Mouse (Mus musculus) liver, embryonic 13.5 days (tissue): ENCODE measurements at regions not wholly inside any gene's neighbourhood (a gene's known extent, or its start where the extent isn't known, plus 50 kb on each side); places are given as distances from the start of the nearest gene placed in this dataset.
"Not testable (repeated sequence)": the region's sequence is repeated elsewhere in the genome, so short reads cannot be mapped to it uniquely, and the experiment has no call there.

Source experiments
- ATAC-seq: fragments of 200-750 bp; cut with Nextera tagmentation; 2 replicates; pipeline ENCODE4 v1.8.0; 2017; ENCODE audit warnings: low read depth, mild to moderate bottlenecking, moderate number of reproducible peaks, moderate library complexity
- DNase-seq: peaks from one replicate; pipeline ENCODE4 v3.0.0; 2022
- H3K27ac ChIP-seq: fragments of 300-500 bp; sonication (generic); 2 replicates; pipeline ENCODE4 v1.5.1; 2015; ENCODE audit warnings: moderate library complexity, mild to moderate bottlenecking, inconsistent platforms
- H3K27me3 ChIP-seq: fragments of 300-500 bp; sonication (generic); 2 replicates; pipeline ENCODE4 v1.6.1; 2015; ENCODE audit warnings: mild to moderate bottlenecking, inconsistent platforms
- H3K36me3 ChIP-seq: fragments of 300-500 bp; sonication (generic); 2 replicates; pipeline ENCODE4 v1.6.1; 2015; ENCODE audit warnings: mild to moderate bottlenecking, inconsistent platforms
- H3K4me1 ChIP-seq: fragments of 300-500 bp; sonication (generic); replicated peaks from 2 replicates; pipeline ENCODE4 v1.6.1; 2015; ENCODE audit warnings: inconsistent platforms
- H3K4me2 ChIP-seq: fragments of 300-500 bp; sonication (generic); 2 replicates; pipeline ENCODE4 v1.6.1; 2015; ENCODE audit warnings: inconsistent platforms, mild to moderate bottlenecking, moderate library complexity
- H3K4me3 ChIP-seq: fragments of 300-500 bp; sonication (generic); replicated peaks from 2 replicates; pipeline ENCODE4 v1.5.1; 2015; ENCODE audit warnings: mild to moderate bottlenecking, inconsistent platforms
- H3K9ac ChIP-seq: fragments of 300-500 bp; sonication (generic); 2 replicates; pipeline ENCODE4 v1.6.1; 2015; ENCODE audit warnings: mild to moderate bottlenecking, inconsistent platforms
- H3K9me3 ChIP-seq: fragments of 300-500 bp; sonication (generic); replicated peaks from 2 replicates; pipeline ENCODE4 v1.6.1; 2016; ENCODE audit warnings: inconsistent platforms
- WGBS: fragments of 180-500 bp; shearing (Covaris S2); methylation state at CpG from one replicate; pipeline ENCODE4 v1.1.7; 2015; ENCODE audit not compliant: insufficient replicate concordance; 5-methylcytosine and 5-hydroxymethylcytosine counted together

GRCm38 (mm10) chr8:126081279-126081678 is 86.3 kb downstream of the Kcnk1 start:
- no peak overlapping the region for H3K4me2 ChIP-seq
- no peaks in the 10 kb centered on the region for H3K27me3 ChIP-seq
- H3K27ac ChIP-seq = no peak overlapping the region
- no peak overlapping the region for H3K4me3 ChIP-seq
- H3K36me3 ChIP-seq = no peaks in the 10 kb centered on the region
- H3K9me3 ChIP-seq = no peaks in the 10 kb centered on the region
- DNase-seq (no peak), ATAC-seq (no peak)
- H3K9ac ChIP-seq = no peak overlapping the region
- no peaks in the 10 kb centered on the region for H3K4me1 ChIP-seq

GRCm38 (mm10) chr8:126082827-126083226 is 87.9 kb downstream of the Kcnk1 start:
- Histone ChIP-seq H3K4me3 (no peak overlapping the region), H3K9me3 (no peaks in the 10 kb centered on the region), H3K27me3 (no peaks in the 10 kb centered on the region), H3K36me3 (no peaks in the 10 kb centered on the region), H3K4me1 (no peaks in the 10 kb centered on the region), H3K27ac (no peak overlapping the region), H3K9ac (no peak overlapping the region), H3K4me2 (no peak overlapping the region)
- 65% methylated on average over 1 of the region's 1 CpGs for WGBS
- ATAC-seq = no peak
- no peak for DNase-seq

GRCm38 (mm10) chr8:126090772-126091171 is 95.8 kb downstream of the Kcnk1 start:
- no peak overlapping the region for H3K4me2 ChIP-seq
- H3K27me3 ChIP-seq = no peaks in the 10 kb centered on the region
- ATAC-seq (no peak), DNase-seq (no peak)
- no peak overlapping the region for H3K4me3 ChIP-seq
- H3K27ac ChIP-seq = no peak overlapping the region
- H3K9me3 ChIP-seq = 0 out of 2 replicates have a peak, but pooled peaks cover 4% of the 10 kb centered on the region
- H3K4me1 ChIP-seq = no peaks in the 10 kb centered on the region
- no peak overlapping the region for H3K9ac ChIP-seq
- 37% methylated on average over 1 of the region's 1 CpGs for WGBS
- no peaks in the 10 kb centered on the region for H3K36me3 ChIP-seq

- Histone ChIP-seq H3K9ac (no peak overlapping the region), H3K27me3 (no peaks in the 10 kb centered on the region), H3K9me3 (peaks cover 1% of the 10 kb centered on the region; the same call in 1 of the 2 replicates), H3K36me3 (no peaks in the 10 kb centered on the region), H3K4me3 (no peak overlapping the region), H3K4me1 (no peaks in the 10 kb centered on the region), H3K4me2 (no peak overlapping the region), H3K27ac (no peak overlapping the region)
- DNase-seq = no peak
- ATAC-seq = no peak
- WGBS = 38% methylated on average over 2 of the region's 2 CpGs
These were observed 99.0 kb downstream of the Kcnk1 start for GRCm38 (mm10) chr8:126094005-126094404.

GRCm38 (mm10) chr8:126096056-126096455 is 101.1 kb downstream of the Kcnk1 start:
- Histone ChIP-seq H3K4me2 (no peak overlapping the region), H3K4me1 (no peaks in the 10 kb centered on the region), H3K4me3 (no peak overlapping the region), H3K36me3 (no peaks in the 10 kb centered on the region), H3K9ac (no peak overlapping the region), H3K27ac (no peak overlapping the region), H3K9me3 (no peaks in the 10 kb centered on the region; the same call in 1 of the 2 replicates), H3K27me3 (no peaks in the 10 kb centered on the region)
- no peak for ATAC-seq
- DNase-seq = no peak
- WGBS = 52% methylated on average over 6 of the region's 6 CpGs

GRCm38 (mm10) chr8:126096636-126097170 is 101.7 kb downstream of the Kcnk1 start:
- no peaks in the 10 kb centered on the region for H3K36me3 ChIP-seq
- ATAC-seq = no peak
- no peak overlapping the region for H3K27ac ChIP-seq
- H3K9me3 ChIP-seq = no peaks in the 10 kb centered on the region; the same call in 1 of the 2 replicates
- DNase-seq = no peak
- H3K4me2 ChIP-seq = no peak overlapping the region
- no peak overlapping the region for H3K9ac ChIP-seq
- no peak overlapping the region for H3K4me3 ChIP-seq
- H3K27me3 ChIP-seq = no peaks in the 10 kb centered on the region
- WGBS = 57% methylated on average over 9 of the region's 9 CpGs
- H3K4me1 ChIP-seq = no peaks in the 10 kb centered on the region

GRCm38 (mm10) chr8:126098886-126099285 is 103.9 kb downstream of the Kcnk1 start:
- Histone ChIP-seq H3K27ac (no peak overlapping the region), H3K36me3 (no peaks in the 10 kb centered on the region), H3K9ac (no peak overlapping the region), H3K4me2 (no peak overlapping the region), H3K4me1 (no peaks in the 10 kb centered on the region), H3K4me3 (no peak overlapping the region), H3K9me3 (no peaks in the 10 kb centered on the region; the same call in 1 of the 2 replicates), H3K27me3 (no peaks in the 10 kb centered on the region)
- 67% methylated on average over 6 of the region's 6 CpGs for WGBS
- ATAC-seq = no peak
- DNase-seq = no peak

- Histone ChIP-seq H3K4me2 (no peak overlapping the region), H3K27me3 (no peaks in the 10 kb centered on the region), H3K4me3 (no peak overlapping the region), H3K9ac (no peak overlapping the region), H3K4me1 (no peaks in the 10 kb centered on the region), H3K36me3 (no peaks in the 10 kb centered on the region), H3K9me3 (peaks cover 3% of the 10 kb centered on the region; the same call in 1 of the 2 replicates), H3K27ac (no peak overlapping the region)
- ATAC-seq (no peak), DNase-seq (no peak)
- 40% methylated on average over 4 of the region's 4 CpGs for WGBS
These were observed 104.9 kb downstream of the Kcnk1 start for GRCm38 (mm10) chr8:126099889-126100288.

- Histone ChIP-seq H3K9me3 (0 out of 2 replicates have a peak, but pooled peaks cover 5% of the 10 kb centered on the region), H3K36me3 (no peaks in the 10 kb centered on the region), H3K9ac (no peak overlapping the region), H3K27ac (no peak overlapping the region), H3K4me3 (no peak overlapping the region), H3K4me1 (no peaks in the 10 kb centered on the region), H3K4me2 (no peak overlapping the region), H3K27me3 (no peaks in the 10 kb centered on the region)
- 54% methylated on average over 3 of the region's 3 CpGs for WGBS
- DNase-seq (no peak), ATAC-seq (no peak)
These were observed 110.1 kb downstream of the Kcnk1 start for GRCm38 (mm10) chr8:126105043-126105442.

GRCm38 (mm10) chr8:126126041-126126440 is 131.1 kb downstream of the Kcnk1 start:
- Histone ChIP-seq H3K4me2 (no peak overlapping the region), H3K9me3 (no peaks in the 10 kb centered on the region), H3K27ac (no peak overlapping the region), H3K36me3 (no peaks in the 10 kb centered on the region), H3K27me3 (no peaks in the 10 kb centered on the region), H3K9ac (no peak overlapping the region), H3K4me3 (no peak overlapping the region), H3K4me1 (no peaks in the 10 kb centered on the region)
- WGBS = 61% methylated on average over 6 of the region's 6 CpGs
- DNase-seq (no peak), ATAC-seq (no peak)

- 52% methylated on average over 4 of the region's 4 CpGs for WGBS
- no peaks in the 10 kb centered on the region for H3K9me3 ChIP-seq
- no peaks in the 10 kb centered on the region for H3K36me3 ChIP-seq
- no peaks in the 10 kb centered on the region for H3K4me1 ChIP-seq
- no peak overlapping the region for H3K4me3 ChIP-seq
- no peak overlapping the region for H3K4me2 ChIP-seq
- no peak overlapping the region for H3K27ac ChIP-seq
- ATAC-seq = no peak
- H3K27me3 ChIP-seq = no peaks in the 10 kb centered on the region
- no peak for DNase-seq
- no peak overlapping the region for H3K9ac ChIP-seq
These were observed 137.1 kb downstream of the Kcnk1 start for GRCm38 (mm10) chr8:126132076-126132475.

- not testable (repeated sequence) for ATAC-seq, H3K27me3 ChIP-seq, H3K9me3 ChIP-seq, H3K4me1 ChIP-seq, DNase-seq, H3K4me2 ChIP-seq, H3K4me3 ChIP-seq, H3K36me3 ChIP-seq, H3K27ac ChIP-seq, H3K9ac ChIP-seq
- 80% methylated on average over 4 of the region's 4 CpGs for WGBS
These were observed 137.9 kb downstream of the Kcnk1 start for GRCm38 (mm10) chr8:126132918-126133317.
